Mouse (Mus musculus) layer of hippocampus, postnatal 10 days (tissue): ENCODE measurements around the gene Tiam2. TPM values are rescaled to one million over a fixed set of nuclear protein-coding genes. Genes with fewer than 3 reads are reported as not detected.

Experiments
- DNase-seq, 2 experiments: peaks; one replicate each; pipeline ENCODE4 v3.0.0; 2021; ENCODE audit warnings: low spot score in 2 of 2
- long read RNA-seq: library from polyadenylated mRNA; stranded (forward); transcript quantifications from one replicate; pipeline ENCODE4 v2.0.0, GENCODE M21; 2023
- total RNA-seq, 2 experiments: library from RNA; stranded (reverse); gene quantifications; 2 replicates each; pipeline ENCODE4 v1.2.3; 2021

Tiam2 gene
- total RNA-seq: 10 to 100 TPM; 24.2 to 29.0 TPM
- long read RNA-seq, partial matches to known transcripts: 2 of 12 reads
- long read RNA-seq, other reads (novel, unspliced or antisense): 9 of 12 reads

GRCm38 (mm10) chr17:3326148-3326902 is at the start of gene Tiam2:
TSS of gene Tiam2 (plus strand) at chr17:3326573.
- peak in 1 of 2 experiments; percentile 44 for DNase-seq

- no peak for DNase-seq
Measured at GRCm38 (mm10) chr17:3280321-3280720, 46.1 kb upstream of the Tiam2 start.

GRCm38 (mm10) chr17:3281939-3282338 is 44.4 kb upstream of the Tiam2 start:
- no peak for DNase-seq

GRCm38 (mm10) chr17:3285030-3285671 is 41.2 kb upstream of the Tiam2 start:
- peak; percentile 50 to 64 for DNase-seq

GRCm38 (mm10) chr17:3286123-3286825 is 40.1 kb upstream of the Tiam2 start:
- DNase-seq: no peak

- peak; percentile 56 to 69 for DNase-seq
Measured at GRCm38 (mm10) chr17:3288341-3288740, 38.0 kb upstream of the Tiam2 start.

GRCm38 (mm10) chr17:3295097-3295496 is 31.3 kb upstream of the Tiam2 start:
- DNase-seq: no peak

- no peak for DNase-seq
Measured at GRCm38 (mm10) chr17:3299487-3299886, 26.9 kb upstream of the Tiam2 start.

GRCm38 (mm10) chr17:3305926-3306325 is 20.4 kb upstream of the Tiam2 start:
- DNase-seq: no peak

- DNase-seq: peak; percentile 59 to 75
Measured at GRCm38 (mm10) chr17:3313711-3314624, 12.4 kb upstream of the Tiam2 start.

- DNase-seq: no peak
Measured at GRCm38 (mm10) chr17:3314625-3315020, 11.8 kb upstream of the Tiam2 start.

GRCm38 (mm10) chr17:3315581-3315980 is 10.8 kb upstream of the Tiam2 start:
- DNase-seq: no peak

GRCm38 (mm10) chr17:3326903-3327279 is 518 bp downstream of the Tiam2 start:
- DNase-seq: no peak

- no peak for DNase-seq
Measured at GRCm38 (mm10) chr17:3327335-3327734, 962 bp downstream of the Tiam2 start.

GRCm38 (mm10) chr17:3328820-3329219 is 2.4 kb downstream of the Tiam2 start:
- no peak for DNase-seq

- DNase-seq: no peak
Measured at GRCm38 (mm10) chr17:3329429-3329828, 3.1 kb downstream of the Tiam2 start.

- peak in 1 of 2 experiments; percentile 62 for DNase-seq
Measured at GRCm38 (mm10) chr17:3331721-3332461, 5.5 kb downstream of the Tiam2 start.

GRCm38 (mm10) chr17:3336161-3336739 is 9.9 kb downstream of the Tiam2 start:
- DNase-seq: no peak

- DNase-seq: no peak
Measured at GRCm38 (mm10) chr17:3336887-3337524, 10.6 kb downstream of the Tiam2 start.
